Mouse (Mus musculus): ENCODE measurements at regions not wholly inside any gene's neighbourhood (a gene's known extent, or its start where the extent isn't known, plus 50 kb on each side); places are given as distances from the start of the nearest gene placed in this dataset.

DNA sequence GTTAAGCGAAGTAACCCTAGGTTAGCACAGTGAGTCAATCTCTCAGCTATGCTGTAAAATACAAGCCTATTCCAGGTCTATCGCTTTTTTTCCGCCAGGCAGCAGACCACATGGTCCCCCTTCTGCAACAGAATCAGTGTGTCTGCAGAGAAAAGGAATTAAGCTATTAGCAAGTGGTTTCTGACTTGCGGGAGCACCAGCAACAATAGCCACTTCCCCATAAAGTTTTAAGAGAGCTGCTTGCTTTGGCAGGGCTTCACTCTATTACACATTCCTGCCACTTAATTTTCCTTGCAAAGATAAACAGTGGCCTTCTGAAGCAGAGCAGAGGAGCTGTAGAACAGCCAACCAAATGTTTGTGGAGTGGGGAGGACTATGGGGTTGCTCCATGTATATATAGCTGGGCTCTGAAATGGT lies 59.8 kb upstream of the Osmr start:
- DNase-seq = no peak

DNA sequence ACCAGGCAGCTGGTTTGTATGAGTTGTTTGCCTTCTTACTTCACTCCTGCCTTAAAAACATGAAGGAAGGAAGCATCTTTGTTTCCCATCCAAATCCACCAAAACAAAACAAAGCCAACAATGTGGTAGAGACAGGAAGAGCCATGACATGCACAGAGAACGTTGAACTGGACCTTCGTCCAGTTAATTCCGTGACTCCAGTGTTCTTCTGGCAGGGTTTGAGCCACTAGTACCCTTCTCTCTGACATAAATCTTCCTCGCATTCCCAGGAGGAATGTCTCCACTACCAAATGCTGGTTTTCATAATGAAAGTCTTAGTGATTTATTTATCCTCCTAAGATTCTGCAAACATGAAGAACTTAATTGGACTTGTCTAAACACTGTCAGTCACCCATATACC lies 66.7 kb upstream of the Osmr start:
- DNase-seq = peak; percentile 5

DNA sequence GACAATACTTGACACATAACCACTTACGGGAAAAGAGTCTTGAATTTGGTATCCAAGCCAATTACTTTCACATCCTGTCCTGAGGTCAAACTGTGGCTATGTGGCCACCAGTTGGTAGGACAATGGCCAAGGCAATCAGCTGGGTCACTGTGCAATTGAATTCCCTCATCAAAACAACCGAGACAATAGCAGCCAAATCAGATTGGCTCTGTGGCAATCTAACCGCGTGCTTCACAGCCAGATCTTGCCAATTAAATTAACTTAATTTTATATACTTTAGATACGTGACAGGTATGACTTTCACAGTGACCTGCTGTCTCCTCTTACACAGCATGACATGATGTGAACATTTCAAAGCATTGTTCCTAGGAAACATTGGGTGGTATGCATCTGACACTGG lies 74.5 kb upstream of the Osmr start:
- DNase-seq = no peak

DNA sequence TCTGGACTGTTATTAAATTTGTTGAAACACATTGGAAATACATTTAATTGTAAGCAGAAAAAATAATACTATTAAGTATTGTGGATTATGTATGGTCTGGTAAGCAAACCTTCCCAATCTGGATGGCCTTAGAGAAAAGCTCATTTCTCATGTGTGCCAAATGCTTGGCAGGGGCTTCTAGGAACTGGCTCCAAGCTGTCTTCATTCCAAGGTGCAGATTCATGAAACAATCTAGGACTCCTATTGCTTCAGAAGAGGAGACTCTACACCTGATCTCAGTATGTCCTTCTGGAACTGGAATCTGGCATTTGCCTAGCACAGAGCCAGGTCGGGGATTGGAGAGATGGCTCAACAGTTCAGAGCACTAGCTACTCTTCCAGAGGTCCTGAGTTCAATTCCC lies 74.9 kb upstream of the Osmr start:
- DNase-seq = no peak

DNA sequence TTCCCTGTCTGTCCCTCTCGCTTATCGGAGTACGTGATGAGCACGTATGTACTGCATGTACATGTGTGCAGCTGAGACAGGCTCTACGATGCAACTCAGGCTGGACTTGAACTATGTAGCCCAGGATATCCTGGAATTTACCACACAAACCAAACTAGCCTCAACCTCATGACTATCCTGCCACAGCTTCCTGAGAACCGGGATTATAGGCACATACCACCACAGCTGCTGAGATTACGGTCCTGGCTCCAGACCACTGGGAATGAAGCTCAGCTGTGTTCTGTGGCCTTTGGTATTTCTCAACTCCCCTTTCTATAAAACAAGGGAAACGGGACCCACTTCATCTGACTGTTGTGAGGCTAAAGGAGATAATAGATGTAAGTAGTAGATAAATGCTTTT lies 75.7 kb upstream of the Osmr start:
- DNase-seq = no peak

DNA sequence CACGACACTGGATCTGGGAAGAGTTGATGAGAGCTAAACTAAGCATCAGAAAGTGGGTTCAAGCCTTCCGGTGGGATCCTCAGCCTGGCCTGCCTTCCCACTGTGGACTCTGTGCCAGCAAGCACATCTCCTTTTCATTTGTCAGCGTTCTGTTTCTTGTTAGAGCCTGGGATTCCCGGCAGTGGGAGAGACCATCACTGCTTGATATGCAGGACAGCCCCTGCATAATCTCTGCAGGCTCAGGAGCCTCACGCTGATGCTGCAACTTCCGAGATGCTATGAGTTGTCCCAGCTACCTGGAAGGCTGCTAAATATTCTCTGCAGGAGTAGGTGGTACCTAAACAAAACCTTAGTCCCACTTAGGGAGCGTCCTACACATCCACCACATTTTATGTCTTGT lies 78.8 kb upstream of the Osmr start:
- peak; percentile 19 for DNase-seq

DNA sequence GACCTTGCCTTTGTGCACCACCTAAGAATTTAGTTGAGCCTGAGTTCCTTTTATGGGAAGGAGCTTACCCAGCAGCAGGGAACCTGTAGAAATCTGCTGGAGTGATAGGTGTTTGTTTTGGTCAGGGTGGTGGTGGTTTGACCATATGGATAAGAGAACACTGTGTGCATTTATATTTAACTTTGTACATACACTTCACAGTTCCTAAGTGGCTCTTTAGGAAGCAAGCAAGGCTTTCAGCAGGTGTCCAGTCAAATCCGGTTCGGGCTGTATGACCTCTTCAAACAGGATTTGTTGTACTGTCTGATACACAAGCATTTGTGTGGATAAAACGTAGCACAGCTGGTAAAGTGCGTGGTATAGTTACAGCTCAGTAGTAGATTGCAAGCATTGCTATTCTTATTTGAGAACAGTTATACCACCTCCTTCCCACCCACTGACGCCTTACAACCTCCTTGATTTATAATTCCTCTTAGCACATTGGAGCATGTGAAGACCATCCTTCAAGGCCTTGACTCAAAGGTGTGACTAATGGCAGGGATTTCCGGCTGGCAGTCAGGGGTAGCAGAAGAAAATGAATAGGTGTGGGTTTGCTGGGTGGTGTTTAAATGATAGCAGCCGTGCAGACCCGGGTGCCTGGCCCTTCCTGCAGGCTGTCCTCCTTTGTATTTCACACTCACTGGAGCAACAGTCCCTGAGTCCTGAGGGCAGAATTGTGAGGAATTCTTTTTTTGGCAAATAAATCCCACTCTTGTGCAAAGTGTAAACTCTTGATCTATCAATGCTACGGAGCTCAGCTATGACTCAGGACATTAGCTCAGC lies 79.4 kb upstream of the Osmr start:
- peak; percentile 9 for DNase-seq

DNA sequence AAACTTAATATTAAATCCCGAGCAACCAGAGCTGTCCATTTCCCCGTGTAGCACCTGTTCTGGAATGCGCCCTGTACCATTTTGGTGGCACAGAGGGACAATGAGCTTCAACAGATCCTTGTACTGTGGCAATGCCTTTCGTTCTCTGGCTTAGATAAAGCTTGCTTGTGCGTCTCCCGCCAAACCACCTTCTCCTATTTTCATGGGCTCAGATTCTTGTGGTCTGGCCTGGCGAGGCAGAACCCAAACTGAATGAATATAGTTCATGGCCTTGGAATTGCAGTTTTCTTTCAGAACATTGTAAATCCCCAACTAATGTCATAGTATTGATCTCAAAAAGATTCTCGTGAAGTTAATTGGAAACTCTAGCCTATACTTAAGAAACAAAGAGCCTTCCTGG lies 85.1 kb upstream of the Osmr start:
- no peak for DNase-seq

DNA sequence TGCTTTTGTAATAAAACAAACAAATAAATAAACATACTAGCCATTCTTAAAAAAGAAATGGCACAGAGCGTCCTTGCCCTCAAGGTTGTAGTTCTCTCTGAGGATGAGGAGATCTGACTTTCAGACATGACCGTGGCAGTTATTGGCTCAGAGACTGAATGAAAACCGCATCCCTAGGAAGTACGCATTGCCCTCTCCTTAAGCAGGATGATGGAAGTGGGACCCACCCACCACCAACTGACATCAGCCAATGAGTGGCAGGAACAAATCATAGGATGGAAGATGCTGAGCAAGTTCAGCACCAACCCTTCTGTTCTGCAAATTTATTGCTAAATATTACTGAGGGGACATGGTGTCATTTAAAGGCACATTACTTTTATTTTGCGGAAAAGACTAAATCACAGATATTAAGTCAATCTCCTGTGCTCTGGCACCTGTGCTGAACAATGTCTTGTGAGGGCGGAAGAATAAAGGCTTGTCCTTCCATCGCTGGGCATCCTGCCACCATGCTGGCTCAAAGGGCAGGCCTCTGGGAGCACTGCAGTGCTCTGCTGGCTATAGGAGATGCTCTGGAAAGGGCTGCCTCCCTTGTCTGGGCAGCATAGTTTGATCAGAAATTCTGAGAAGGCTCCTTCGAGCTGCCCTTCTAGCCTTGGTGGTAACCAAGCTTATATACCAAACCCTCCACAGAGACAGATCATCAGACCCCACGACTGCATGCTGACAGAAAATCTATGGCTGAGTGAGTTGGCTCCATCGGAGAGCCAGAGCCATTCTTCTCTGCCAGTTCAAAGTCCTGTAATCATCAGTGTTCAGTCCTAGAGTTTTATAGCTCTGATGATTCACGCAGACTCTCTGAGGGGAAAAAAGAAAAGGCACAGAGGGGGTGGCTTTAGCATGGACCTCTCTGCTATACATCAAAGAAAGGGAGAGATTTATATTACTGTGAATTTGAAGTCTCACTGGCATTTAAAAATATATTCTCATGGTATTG lies 86.3 kb upstream of the Osmr start:
- no peak for DNase-seq

DNA sequence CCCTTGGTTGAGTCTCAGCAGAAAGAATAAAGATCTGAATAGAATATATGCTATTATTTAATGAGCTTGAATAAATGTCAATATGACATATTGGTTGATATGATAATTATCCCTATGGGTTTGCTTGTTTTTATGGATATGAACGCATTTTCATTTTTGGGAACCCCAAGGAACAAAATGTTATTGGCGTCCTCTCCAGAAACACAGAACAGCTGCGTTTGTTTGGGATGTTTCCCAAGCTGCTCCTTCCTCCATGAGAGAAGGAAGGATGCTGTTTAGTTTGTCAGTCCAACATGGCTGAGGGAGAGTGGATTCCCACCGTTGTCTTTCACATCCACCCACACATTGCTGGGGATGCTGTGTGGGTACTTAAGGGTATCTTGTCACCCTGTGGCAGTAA lies 89.9 kb upstream of the Osmr start:
- no peak for DNase-seq

DNA sequence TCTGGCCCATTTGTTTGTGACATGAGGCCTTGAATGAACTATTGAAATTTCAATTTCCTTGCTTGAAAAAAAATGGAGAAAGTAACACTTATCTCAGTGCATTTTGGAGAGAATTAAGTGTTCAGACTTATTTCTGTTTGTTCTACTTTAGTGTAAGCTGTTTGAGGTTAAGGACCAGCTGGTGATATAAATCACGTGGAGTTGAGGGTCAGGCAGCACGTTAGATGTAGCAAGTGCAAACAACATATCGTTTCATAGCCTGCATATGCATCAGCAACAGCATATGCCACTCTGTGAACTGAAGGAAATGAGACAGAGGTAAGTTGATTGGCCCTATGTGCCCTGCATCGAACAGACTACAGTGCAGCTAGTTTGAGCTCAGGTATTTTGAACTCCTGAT lies 90.7 kb upstream of the Osmr start:
- DNase-seq = no peak

DNA sequence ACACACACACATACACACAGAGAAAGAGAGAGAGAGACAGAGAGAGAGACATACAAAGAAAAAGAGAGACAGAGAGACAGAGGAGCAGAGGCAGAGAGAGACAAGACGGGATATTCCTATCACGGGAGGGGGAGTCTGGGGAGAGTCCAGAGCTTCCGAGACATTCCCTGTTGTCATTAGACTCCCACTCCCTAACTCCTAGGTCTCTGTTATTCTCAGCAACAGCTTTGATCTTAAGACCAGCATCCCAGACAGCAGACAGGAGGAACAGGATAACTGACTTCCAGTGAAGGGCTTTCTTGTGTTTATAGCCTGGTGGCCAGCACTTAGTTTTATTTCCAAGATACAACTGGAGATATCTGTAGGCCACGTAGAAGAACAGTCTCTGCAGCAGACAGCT lies 99.6 kb upstream of the Osmr start:
- DNase-seq = no peak

DNA sequence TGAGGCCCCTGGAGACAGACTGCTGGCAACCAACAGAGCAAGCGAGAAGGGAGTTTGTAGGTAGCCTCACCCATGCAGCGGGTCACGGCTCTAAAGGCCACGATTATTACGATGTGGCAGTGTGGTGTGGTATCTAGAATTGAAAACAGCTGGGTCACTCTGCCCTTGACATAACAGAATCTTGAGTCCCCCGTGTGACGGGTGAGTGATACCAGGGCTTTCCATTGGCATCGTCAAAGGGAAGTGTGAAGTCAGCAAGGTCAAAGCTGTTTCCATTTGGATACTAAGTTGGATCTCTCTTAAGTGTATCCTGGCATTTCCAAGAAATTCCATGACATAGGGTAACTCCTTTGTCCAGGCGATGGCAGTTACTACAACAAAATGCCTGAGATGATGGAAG lies 106.7 kb upstream of the Osmr start:
- no peak for DNase-seq

DNA sequence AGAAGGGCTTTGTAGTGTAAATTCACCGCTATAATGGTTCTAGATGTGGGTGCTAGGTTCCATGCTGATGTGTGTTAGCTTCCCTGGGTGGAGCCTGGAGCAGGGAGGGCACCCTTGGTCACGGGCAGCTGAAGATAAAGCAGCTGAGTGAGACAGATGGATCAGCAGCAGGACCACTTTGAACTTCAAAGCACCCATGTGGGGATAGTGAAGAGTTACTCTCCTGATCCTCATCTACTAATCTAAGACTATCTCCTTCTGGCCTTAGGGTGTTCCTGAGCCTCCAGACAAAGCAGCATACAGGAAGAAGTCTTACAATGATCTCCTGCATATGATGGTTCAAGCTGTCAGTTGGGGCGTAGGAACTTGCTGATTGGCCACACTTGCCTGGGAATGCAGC lies 107.1 kb upstream of the Lifr start:
- no peak for DNase-seq

DNA sequence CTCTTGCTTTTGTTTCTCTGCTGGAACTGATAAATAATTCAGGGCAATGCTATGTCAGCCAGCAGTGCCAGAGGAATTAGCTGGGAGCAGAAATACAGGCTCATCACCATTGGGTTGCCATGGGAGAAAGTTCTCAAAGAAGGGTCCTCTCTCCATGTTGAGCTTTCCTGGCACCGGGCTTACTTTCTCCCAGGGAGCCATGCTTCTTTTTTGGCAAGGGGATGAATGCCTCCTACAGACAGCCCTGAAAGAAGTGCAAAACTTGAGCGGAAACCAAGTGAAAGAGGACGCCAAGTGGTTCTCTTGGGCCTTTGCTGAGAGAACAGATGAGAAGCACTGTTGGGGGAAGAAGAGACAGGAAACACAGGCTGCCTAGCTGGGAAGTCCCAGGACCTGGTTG lies 102.2 kb upstream of the Lifr start:
- no peak for DNase-seq

DNA sequence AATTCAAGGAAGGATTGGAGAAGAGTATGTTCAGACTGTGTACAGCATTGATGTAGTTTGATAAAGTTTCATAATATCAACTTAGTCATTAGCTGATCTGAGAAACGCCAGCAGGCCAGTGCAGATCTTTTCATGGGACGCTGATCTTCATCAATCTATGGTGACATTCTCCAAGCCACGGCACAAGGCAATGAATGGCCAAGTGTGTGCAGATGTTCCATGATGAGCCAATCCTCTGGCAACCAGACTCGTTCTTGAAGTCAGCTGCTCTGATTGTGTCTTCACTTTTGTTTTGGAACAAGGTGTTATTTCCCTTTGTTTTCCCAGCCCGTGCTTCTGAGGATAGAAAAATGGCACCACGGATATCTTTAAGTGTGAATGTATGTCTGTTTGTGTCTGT lies 101.3 kb upstream of the Lifr start:
- no peak for DNase-seq

DNA sequence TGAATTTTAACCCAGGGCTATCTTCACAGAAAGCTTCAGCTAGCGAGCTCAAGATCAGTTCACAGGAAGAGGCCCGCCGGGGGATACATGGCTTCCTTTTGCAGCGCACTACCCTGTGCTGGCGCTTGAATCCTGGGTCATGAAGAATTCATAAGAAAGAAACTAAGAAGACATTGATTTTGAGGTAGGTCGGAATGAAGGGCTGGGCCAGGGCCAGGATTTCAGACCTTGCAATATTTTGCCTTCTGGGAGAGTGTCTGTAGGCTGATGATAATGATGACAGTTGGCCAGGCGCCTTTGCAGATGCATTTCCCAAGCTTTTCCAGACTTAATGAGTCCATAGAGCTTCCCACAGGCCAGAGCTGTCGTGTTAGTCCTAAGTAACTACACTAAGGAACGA lies 97.2 kb upstream of the Lifr start:
- DNase-seq = no peak

DNA sequence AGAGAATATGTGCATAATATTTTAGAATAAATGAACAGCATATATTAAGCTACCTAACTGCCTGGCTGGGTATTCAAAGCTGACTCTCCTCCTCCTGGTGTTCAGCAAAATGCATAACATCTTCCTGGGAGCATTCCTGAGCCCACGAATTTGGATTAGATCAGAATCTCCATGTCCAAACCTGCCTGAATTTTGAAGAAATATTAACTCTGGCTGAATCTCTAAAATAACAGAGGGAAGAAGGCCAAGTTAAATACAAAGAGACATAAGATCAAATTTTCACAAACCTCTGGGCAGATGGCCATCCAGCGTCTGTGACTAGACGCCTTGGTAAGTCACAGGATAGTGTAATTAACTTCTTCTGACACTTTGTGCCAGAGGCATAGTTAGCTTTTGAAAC lies 95.2 kb upstream of the Lifr start:
- DNase-seq = no peak

DNA sequence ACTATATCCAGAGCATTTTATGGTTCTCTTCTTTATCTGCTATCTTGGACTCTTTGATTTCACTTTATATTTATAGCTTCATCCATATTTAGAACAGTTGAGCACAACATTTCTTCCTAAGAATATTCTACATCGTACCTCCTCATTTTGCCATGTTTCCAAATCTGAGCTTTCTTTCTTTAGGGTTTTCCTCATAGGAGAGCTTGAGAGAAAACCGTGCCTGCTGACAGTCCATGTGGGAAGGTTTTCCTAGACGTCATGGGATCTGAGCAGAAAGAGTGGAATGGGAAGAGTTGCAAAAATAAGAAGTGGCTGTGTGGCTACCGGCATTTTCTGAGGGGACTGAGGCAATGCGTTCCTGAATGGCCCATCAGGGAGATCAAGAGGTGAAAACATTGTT lies 92.5 kb upstream of the Lifr start:
- DNase-seq = no peak

DNA sequence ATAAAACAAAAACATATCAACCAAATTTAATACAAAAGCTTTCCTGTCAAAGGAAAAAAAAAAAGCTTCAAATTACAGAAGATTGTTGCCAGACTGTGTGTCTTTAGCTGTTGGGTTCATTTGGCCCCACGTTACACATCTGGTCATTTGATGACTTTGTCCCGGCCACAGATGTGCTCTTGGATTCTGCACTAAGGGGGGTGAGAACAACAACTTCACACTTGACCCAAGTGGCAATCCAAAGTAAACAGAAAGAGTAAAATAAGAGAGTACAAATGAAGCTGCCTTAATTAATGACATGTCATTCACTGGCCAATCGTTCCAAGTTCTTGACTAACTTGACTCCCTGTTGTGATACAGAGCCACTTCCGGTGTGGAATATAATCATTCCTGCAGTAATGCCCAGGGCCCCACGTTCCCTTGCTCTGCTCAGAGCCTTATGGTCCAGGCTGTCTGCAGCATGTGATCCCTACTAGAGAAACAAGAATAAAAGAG lies 91.8 kb upstream of the Lifr start:
- DNase-seq = no peak

DNA sequence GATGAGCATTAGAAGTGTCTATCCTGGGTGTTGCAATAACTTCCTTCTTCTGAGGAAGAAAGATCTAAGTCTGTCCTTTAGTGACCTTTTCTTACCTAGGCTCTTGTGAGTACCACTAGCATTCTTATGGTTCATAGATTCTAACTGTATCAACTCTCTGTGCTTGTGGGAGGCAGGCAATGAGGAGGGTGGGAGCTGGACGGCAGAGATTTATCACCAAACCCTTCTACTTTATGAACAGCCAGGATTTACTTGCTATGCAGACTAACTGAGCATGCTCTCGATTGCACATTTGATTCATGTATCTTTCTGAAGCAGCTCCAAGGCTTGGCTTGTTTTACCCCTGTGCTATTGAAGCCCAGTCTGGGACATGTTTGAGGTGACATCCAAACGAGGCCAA lies 90.7 kb upstream of the Lifr start:
- no peak for DNase-seq

DNA sequence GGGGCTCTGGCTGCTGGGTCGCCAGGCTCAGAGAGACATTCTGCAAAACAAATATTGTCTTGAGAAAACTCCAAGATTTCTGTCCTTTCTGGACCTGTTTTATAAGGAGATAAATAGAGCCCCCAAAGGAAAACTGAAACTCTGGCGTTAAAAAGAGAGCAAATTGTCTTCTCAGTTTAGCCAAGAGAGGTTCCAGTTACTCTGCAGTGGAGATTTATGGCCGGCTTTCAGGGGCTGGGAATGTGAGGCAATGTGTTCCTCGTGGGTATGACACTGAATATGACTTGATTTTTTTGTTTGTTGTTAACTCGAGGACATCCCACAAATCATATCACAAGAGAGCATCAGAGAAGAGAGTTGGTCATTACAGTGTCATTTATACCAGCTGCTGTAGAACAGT lies 88.2 kb upstream of the Lifr start:
- no peak for DNase-seq

DNA sequence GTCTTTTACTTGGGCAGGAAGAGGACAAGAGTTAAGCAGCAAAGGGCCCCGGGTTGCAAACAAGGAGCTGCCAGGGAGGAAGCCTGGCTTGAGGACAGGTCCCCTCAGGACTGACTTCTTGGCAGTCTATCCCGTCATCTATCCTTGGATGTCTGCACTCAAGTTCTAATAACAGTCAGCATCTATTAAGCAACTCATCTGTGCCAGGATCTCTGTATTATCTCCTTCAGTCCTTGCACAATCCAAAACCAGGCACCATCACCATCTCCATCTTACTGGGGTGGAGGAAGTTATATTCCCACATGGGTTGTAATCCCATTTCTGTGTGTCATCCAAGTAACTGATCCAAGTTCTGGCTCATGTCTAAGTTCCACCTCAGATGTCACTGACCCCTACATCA lies 87.1 kb upstream of the Lifr start:
- no peak for DNase-seq

DNA sequence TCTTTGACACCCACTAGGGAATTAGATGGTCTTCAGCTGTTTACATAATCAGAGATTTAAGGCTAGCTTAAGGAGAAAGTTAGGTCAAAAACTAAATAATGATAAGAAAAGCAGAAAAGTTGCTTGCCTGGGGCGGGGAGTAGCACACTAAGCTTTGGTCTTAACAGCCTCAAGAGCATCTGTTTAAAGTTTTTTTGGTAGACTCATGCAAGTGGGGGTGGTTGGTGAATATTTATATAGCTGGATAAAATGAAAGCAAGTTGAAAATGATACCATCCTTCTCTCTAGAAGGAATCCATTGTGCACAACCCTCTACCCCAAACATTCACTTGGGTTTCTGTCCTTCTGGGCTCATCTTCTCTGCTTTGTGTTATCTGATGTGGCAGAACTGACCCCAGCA lies 85.3 kb upstream of the Lifr start:
- DNase-seq = no peak

Data from embryo, embryonic 11 days (tissue).